Mouse (Mus musculus): ENCODE results near the gene Selenon.
A peak's percentile ranks its signal among the peaks of the same experiment; 100 is the strongest.

The Selenon gene

DNA sequence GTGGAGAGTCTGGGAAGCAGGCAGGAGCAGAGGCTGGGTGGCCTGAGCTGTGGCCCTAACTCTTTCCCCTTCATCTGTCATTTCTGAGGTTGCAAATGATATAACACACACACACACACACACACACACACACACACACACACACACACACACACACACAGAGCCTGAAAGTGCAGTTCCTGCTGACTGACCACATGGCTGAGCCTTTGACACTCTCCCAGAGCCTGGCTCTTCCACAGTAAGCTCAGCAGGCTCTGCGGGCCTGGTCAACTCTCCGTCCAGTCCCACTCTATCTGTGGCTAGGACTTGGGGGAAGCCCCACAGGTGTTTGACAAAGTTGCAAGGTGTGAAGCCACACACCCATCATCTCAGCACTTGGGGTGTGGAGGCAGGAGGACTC is 25.3 kb upstream of the Selenon start:
- no peak for DNase-seq (ENCODE audit: low spot score)

DNA sequence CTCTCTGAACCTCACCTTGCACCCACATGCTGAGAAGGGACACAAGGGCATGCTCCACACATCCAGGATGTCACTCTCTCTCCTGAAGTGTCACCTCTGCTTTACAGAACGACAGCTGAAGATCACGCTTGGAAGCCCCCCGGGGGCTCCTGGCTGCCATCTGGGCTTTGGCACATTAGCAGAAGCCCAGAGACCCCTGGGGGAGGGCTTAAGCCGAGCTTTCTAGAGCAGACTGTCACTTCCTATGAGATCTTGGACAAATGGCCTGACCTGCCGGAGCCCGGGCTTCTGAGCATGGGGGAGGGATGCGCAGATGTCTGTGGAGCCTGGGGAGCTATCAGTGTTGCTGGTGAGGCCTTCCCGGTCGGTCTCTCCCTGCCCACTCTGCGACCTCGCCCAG is 23.5 kb upstream of the Selenon start:
- DNase-seq (ENCODE audit: low spot score): no peak

DNA sequence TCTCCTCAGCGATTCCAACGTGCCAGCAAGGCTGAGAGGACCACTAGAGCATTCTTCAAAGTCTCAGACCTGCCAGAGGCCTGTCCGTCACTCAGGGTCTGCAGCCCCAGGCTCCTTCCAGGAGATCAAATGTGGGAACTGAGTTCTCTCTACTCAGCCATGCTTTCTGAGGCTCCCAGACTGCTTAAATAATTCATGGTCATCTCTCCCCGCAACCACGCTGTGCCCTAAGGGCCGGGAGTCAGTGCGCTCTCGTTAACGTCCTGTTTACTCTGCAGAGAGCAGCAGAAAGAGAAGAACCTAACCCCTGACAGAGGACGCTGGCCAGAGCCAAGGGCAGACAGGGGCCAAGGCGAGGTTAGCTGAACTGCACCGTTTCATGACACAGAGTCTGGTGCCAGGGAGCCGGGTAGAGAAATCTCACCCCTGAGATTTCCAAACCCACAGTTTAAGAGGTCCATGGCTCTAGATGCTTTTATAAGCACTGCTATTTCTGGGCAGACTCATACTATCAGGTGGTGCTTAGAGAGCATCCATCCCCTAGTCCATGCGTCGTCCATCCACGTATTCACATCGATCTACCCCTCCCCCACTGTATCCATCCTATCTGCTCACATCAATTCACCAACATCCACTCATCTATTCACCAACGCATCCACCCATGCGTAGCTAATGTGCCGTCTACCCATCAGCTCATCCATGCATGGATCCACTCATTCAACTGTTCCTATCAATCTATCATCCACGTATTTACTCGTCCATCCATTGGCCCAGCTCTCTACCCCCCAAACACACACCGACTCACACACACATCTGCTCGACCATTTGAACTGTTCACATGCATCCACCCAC is 20.7 kb upstream of the Selenon start:
- DNase-seq (ENCODE audit: low spot score): no peak

DNA sequence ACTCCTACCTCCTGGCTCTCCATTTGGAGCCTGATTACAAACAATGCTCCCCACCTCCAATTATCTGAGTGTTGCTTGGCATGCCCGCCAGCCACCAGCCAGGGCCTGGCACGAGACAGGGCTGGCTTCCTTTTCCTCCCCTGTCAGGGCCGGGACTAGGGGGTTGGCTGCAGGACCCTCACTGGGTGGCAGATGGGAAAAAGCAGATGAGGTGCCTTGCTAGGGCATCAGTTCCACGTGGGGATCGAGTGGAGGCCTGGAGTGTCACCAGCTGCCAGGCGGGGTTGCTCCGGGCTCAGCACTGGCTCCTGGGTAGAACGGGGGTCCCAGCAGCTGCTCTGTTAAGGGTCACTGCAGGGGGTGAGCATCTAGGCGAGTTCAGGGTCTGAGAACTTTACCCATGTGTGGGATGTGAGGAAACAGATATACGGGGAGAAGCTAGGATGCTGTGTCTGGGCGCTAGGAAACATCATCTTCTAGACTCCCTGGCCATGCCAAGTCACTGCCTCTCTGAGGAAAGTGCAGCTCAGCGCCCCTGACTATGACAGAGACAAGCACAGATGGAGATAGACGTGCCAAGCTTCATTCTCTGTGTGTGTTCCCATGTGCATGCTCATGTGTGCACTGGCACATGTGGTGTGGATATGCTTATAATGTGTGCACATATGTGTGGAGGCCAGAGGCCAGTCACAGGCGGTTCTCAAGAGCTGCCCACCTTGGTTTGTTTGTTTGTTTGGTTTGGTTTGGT is 18.9 kb upstream of the Selenon start:
- DNase-seq (ENCODE audit: low spot score): no peak

DNA sequence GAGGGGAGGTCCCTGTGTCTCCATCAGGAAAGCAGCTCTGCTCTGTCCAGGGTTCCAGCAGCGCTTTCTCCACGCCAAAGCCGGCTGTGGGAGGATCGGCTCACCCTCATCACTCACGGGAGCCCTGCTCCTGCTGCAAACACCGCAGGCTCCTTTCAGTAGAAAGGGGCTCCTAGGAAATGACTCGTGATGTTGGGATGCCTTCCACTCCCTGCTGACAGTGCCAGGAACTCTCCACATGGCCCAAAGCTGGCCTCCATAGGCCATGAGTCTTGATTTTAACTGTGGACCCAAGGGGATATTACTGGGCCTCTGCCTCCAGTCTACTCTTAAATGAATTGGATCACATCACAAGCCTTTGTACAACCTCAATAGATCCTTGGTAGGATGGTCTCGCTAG is 17.9 kb upstream of the Selenon start:
- DNase-seq (ENCODE audit: low spot score): no peak

DNA sequence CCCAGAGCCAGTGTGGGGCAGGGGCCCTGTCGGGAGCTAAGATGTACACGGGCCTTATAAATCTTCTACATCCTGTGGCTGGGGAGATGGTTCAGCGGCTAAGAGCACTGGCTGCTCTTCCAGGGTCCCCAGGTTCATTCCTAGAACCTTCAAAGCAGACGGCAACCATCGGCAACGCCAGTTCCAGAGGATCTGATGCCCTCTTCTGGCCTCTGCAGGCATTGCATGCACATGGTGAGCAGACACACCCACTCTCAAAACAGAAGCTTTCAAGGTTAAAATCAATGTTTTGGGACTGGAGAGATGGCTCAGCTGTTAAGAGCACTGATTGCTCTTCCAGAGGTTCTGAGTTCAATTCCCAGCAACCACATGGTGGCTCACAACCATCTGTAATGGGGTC is 17.2 kb upstream of the Selenon start:
- DNase-seq (ENCODE audit: low spot score): no peak

DNA sequence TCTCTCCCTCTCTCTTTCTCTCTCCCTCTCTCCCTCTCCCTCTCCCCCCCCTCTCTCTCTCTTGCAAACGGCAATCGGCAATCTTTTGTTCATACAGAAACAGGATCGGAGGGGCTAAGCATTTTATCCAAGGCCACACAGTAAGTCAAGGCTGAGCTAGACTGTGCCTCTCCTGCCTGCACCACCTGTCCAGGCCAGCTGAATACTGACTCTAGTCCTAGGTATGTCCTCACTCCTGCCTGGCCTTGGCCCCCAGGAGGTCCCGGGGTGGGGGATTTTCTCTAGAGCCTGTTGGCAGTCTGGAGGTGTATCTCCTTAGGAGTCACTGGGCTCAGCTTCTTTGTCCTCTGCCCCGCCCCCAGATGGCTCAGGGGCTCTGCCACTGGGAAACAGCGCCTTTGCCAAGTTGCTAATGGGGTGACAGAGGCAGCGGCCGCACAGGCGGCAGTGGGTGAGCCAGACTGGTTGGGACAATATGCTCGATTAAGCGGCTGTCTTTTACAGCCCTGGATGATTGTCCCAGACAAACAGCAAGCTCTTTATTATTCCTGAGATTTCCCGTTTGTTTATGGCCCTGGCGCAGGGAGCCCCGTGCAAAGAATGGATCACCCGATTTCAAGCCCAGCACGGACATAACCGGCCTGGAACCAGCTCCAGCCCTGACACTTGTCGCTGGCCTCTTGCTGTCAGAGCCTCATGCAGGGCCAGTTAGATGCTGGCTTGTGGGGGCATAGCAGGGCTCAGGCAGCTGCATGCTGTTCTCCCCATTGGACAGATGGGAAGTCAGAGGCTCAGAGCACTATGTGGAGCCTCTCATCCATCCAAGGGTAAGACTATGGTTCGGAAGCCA is 15.6 kb upstream of the Selenon start:
- DNase-seq (ENCODE audit: low spot score): no peak

DNA sequence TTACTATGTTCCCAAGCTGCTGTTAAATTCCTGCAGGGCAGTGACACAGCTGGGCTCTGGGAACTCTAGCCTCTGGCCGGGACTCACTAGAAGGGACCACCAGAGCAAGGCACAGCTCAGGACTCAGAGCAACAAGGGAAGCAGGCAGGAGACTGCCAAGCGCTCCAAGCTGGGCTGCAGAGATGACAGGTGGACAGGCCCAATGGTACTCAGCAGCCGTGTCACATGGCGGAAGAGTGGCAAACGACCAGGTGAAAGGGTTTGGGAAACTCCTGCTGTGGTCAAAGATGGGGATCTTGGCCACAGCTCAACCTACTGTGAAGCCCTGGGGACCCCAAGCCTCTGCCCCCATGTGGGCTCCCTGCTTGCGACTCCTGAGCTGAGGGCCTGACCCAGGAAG is 12.1 kb upstream of the Selenon start:
- DNase-seq (ENCODE audit: low spot score): no peak

DNA sequence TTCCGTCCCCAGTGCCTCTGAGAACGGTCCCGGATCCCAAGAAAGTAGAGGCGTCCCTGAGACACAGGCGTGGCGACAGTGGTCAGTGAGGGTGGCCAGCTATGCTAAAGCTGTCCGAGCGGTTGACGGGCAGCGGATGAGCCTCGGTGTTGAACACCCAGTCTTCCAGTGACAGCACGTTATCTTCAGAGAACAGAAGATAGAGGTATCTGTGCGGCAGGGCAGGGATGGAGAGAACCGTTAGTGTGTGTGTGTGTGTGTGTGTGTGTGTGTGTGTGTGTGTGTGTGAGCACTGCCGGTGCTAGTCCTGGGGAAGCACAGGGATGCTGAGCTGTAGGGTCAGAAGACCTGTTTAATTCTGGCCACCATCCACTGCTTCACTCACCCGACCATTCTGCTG is 11.7 kb upstream of the Selenon start:
- no peak for DNase-seq (ENCODE audit: low spot score)

DNA sequence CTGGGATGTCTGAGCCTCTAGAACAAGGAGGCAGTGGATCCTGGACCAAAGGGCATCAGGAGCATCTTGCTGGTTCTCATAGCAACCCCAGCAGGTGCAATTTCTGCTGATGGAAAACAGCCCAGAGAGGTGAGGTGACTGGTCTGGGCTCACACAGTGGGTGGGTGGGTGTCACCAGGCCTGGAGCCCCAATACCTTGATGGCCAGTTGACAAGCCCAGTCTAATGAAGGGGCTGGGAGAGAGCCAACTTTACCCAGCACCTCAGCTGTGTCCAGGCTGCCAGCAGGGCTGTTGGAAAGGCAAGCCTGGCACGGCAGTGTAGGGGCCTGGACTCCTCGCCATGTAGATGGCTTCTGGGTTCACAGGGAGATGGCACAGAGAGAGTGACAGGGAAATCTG is 10.0 kb upstream of the Selenon start:
- DNase-seq (ENCODE audit: low spot score): no peak

DNA sequence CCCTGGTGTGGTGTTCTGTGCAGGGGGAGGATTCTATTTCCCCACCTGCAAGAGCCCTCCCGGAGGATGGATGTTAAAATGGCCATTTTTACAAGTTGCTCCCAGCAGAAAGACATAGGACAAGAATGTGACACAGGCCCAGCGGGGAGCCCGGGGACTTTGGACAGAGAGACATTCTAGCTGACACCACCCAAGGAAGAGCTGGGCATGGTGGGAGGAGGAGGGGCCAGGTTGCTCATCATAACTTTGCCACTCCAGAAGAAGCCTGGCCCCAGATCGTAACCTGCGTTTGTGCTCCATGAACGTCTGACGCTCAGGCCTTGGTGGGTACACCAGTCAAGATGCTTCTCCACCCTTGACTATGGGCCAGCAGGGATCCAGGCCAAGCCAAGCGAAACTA is 8.7 kb upstream of the Selenon start:
- no peak for DNase-seq (ENCODE audit: low spot score)

DNA sequence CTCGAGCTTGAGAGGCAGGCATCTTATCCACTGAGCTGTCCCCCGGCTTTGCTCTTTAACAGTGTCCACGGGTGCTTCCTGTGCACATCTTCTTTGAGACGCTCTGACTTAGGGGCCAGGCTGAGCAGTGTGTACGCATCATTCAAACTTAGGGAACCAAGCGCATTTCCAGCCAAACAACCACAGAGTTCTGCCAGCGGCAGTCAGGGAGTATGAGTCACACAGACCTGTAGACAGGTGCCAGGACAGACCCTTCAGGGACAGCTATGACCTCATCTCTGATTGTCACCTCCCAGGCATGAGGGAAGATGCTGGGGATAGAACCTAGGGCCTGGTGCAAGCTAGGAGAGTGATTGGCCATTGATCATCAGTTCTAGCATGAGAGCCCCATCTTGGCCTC is 7.2 kb upstream of the Selenon start:
- DNase-seq (ENCODE audit: low spot score): no peak

DNA sequence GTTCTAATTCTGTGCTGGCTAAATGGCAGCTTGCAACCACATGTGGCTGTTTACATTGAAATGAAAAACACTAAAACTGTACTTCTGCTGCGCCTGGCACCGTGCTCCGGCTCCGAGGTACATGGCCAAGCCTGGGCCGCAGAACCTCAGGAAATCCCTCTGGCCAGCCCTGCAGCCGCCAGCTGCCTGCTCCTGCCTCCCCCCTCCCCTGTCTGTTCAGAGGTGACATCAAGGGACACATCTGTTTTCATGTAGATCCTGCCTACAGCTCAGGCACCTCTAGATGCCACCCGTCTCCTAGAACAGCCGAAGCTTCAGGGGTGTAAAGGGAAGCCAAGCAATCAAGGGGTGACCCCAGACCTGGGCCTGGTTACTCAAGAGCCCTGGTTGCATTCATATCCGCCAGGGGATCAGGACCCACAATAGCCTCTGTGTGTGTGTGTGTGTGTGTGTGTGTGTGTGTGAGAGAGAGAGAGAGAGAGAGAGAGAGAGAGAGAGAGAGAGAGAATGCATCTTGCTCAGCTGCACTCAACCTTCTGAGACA is 6.7 kb upstream of the Selenon start:
- DNase-seq (ENCODE audit: low spot score): no peak

DNA sequence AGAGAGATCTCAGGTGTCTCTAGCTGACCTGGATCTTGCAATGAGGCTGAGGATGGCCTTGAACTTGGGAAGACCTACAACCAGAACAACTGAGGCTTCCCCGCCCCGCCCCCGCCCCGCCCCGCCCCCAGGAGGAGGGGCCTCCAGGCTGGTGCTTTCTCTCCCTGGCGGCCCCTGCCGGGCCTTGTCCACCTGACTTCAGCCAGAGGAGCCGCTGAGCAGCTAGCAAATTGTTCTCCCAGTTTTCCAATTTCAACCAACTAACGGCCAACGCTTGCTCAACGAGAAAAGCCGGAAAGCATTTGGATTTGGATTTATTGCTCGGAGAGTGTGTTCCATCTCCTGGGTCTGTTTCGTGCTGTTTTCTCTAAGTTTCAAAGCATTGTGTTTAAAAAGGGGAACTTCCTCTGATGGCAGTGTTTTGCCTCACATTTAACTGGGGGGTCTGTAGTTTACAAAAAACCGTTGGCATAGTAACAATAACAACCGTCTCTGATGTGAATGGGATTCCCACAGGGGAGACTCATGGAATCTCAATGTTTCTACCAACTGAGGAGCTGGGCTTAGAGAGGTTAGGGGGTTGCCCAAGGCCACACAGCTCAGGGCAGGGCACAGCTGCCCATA is 5.8 kb upstream of the Selenon start:
- no peak for DNase-seq (ENCODE audit: low spot score)

DNA sequence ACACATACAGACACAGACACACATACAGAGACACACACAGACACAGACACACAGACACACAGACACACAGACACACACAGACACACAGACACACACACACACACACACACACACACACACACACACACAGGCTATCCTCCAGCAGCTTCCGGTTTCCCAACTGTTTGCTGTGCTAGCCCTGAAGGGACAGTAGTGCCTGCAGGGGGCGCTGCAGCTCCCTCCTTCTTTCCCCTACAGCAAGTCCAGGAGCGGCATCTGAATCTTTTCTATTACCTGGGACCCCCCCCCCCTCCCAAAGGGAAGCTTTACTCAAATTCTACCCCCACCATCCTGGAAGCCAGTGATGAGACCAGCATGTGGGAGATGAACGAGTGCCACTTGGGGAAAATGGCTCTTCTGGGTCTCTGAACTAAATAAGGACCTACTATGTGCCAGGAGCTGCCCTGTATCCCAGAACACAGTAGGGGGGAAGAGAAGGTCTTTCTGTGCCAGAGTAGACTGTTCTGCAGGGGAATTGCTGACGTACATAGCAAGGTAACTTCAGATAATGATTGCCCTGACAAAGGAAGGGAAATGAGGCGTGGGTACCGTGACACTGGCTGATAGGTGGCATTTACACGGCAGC is 4.1 kb upstream of the Selenon start:
- DNase-seq (ENCODE audit: low spot score): no peak

DNA sequence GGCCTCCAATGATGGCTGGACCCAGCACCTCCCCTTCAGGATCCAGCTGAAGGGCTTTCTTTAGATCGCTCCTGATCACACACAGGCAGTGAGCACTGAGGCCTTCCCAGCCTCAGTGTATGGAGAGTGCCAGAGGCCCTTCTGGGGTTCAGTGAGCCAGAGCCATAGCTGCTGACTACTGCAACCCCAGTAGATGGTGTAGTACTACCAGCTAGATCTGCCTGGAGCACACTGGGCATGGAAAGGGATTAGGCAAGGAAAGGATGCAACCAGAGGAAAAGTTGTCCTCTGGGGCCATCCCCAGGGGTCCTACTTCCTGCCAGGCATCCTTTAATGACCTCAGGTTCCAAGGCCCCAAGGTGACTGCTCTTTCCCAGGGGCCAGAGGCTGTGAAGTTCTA is 1.7 kb upstream of the Selenon start:
- DNase-seq (ENCODE audit: low spot score): no peak

DNA sequence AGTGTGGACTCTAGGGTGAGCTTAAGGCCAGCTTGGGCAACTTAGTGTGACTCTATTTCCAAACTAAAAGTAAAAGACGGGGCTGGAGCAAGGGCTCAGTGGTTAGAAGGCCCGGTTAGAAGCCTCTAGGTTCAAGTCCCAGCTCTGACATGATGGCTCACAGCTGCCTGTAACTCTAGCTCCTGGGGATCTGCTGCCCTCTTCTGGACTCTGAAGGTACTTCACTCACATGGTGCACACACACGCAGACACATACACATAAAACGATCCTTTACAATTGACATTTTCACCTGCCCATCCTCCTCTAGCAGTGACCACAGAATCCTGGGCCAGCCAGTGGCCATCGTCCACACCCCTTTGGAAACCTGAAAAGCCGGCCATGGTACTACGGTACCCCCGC is 2.1 kb downstream of the Selenon start:
- no peak for DNase-seq (ENCODE audit: low spot score)

DNA sequence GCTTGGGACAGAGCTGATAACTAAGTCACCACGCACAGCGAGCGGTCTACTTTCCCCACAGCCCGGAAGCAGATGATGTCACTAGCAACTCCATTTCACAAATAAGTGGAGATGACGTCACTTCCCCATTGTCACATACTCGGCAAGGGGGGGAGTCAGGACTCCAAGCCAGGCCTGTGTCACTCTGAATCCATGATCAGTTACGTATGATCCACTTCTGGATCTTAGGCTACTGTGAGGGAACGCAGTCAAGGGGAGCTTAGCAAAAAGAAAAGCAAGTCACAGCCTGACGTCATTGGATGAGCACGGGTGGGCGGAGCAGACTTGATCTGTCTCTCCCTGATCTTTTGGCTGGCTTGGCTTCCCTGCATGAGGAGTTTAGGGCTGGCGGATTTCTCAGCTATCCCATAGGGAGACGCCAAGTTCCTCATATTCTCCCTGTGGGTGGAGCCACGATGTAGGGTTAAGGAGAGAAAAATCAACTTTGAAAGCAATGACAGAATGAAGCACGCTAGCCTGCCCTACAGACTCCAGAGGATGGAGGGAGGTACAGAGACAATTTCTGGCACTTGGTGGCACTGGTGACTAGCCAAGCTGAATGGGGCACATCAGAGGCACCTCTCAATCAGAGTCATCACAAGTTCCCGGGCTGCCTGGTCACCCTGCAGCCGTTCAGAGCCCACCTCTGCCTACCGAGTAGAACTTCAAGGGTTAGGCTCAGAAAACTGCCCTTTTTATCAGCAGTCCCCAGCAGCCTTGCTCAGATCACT is 3.6 kb downstream of the Selenon start:
- no peak for DNase-seq (ENCODE audit: low spot score)

DNA sequence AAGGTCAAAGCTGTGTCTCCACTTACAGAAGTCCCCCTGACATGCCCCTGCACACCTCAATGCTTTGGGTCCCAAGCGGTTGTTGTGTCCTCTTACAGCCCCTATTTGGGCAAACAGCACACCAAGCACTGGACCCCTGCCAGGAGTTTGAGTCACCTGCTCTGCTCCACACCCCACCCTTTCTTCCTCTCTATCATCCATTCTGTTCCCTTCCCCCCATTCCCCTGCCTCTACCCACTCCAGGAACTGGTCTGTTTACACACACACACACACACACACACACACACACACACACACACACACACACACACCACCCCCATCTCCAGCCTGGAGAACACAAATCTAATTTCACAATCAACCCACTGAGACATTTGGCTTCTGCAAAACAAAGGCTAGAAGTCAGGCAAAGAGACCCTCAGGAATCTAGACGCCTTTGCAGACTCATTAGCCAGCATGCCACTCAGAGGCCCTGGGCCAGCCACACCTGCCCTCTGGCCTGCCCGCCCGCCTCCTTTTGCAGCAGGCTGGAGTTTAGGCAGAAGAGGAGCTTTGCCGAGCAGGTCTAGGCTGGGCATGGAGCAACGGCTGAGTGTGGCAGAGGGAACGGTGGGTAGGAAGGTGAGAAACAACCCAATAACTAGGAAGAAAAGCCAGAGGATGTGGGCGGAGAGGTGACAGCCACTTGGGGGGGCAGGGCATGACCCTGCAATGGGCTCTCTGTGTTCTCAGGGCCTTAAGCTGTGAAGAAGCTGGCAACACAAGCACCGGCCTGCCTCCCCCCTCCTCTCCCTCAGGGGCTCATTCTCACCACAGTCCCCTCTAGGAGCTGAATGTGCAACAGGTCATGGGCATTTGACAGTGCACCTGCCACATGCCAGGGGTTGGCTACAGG is 4.9 kb downstream of the Selenon start:
- no peak for DNase-seq (ENCODE audit: low spot score)

DNA sequence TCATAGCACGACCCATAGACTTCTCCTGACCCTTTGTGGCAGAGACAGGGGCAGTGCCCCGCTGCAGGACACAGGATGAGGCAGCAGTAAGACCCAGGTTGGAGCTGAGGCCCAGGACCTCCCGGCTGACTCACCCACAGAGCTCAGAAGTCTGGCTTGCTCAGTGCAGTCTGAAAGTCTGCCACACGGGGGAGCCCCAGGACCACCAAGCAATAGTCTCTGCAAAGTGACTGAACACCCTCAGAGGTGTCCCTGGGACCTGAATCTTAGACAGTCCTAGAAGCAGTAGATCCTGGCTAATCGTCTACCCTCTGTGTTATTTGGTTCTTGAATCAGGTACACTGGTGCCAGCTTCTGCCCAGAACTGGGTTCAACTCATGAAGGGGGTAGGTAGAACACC is 8.7 kb downstream of the Selenon start:
- peak; percentile 81 for DNase-seq (ENCODE audit: low spot score)
